Mouse (Mus musculus): ENCODE results near the gene Il22. TPM values are rescaled to one million over a fixed set of nuclear protein-coding genes. Genes with fewer than 3 reads are reported as not detected.
"Not testable (repeated sequence)": the region's sequence is repeated elsewhere in the genome, so short reads cannot be mapped to it uniquely, and the experiment has no call there.

Il22 gene
- polyA plus RNA-seq (2015; fragmentation: Nextera tagmentation; extraction: Ambion mirVana) = not detected in 2 replicates

DNA sequence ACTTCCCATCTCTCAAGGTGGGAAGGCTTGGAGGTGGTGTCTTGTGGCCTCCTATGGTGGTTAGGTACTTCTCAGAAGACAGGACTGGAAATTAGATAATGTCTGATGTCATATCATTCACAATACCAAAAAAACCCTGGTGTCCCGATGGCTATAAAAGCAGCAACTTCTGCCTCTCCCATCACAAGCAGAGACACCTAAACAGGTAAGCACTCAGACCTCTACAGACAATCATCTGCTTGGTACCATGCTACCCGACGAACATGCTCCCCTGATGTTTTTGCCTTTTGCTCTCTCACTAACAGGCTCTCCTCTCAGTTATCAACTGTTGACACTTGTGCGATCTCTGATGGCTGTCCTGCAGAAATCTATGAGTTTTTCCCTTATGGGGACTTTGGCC is at the start of gene Il22:
TSS of gene Il22 (plus strand) at position 301 of the 400 bp plus-strand sequence.
- 93% methylated on average over 4 of the region's 4 CpGs for WGBS
- Histone ChIP-seq H3K36me3 (no peaks in the 10 kb centered on the region), H3K4me3 (no peak within 1 kb of the TSS), H3K4me1 (replicated peaks) (no peaks in the 10 kb centered on the region), H3K27ac (no peak within 1 kb of the TSS), H3K9ac (no peak within 1 kb of the TSS), H3K4me2 (no peak within 1 kb of the TSS), H3K27me3 (no peaks in the 10 kb centered on the region), H3K9me3 (no peaks in the 10 kb centered on the region)
- no peak for ATAC-seq (ENCODE audit: low FRiP score)

- no peak overlapping the region for H3K27ac ChIP-seq
- peaks cover 62% of the 10 kb centered on the region for H3K36me3 ChIP-seq
- no peaks in the 10 kb centered on the region for H3K9me3 ChIP-seq
- H3K4me2 ChIP-seq = no peak overlapping the region
- no peaks in the 10 kb centered on the region for H3K4me1 ChIP-seq (replicated peaks)
- H3K27me3 ChIP-seq = no peaks in the 10 kb centered on the region
- no peak overlapping the region for H3K4me3 ChIP-seq
- no peak for ATAC-seq (ENCODE audit: low FRiP score)
- H3K9ac ChIP-seq = no peak overlapping the region
These were observed 48.8 kb upstream of the Il22 start for GRCm38 (mm10) chr10:118155932-118156331.

DNA sequence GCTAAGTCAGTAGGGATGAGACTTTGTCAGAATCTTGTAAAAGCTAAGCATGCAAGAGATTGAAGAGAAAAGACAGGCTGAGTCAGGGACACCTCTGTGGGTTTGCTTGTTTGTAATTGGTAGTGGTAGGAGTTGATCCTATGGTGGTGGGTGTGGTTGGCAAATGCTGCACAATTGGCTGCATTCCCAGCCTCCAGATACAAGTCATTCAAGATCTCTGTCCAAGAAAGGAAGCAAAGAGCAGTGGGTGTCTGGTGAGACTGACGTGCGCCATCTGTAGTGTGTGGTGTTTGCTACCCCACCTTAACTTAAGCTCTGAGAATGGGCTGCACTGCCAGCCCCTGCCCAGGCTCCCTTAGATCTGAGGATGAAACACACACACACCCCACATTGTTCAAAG is 43.6 kb upstream of the Il22 start:
- 89% methylated on average over 2 of the region's 2 CpGs for WGBS
- Histone ChIP-seq H3K9ac (no peak overlapping the region), H3K36me3 (peaks cover 79% of the 10 kb centered on the region), H3K27ac (no peak overlapping the region), H3K4me1 (replicated peaks) (no peaks in the 10 kb centered on the region), H3K4me2 (no peak overlapping the region), H3K27me3 (no peaks in the 10 kb centered on the region), H3K9me3 (no peaks in the 10 kb centered on the region), H3K4me3 (no peak overlapping the region)
- ATAC-seq (ENCODE audit: low FRiP score) = no peak

- no peak for ATAC-seq (ENCODE audit: low FRiP score)
- H3K4me1 ChIP-seq (replicated peaks) = no peaks in the 10 kb centered on the region
- 58% methylated on average over 12 of the region's 12 CpGs for WGBS
- H3K9ac ChIP-seq = no peak overlapping the region
- H3K9me3 ChIP-seq = no peaks in the 10 kb centered on the region
- no peaks in the 10 kb centered on the region for H3K27me3 ChIP-seq
- peaks cover 38% of the 10 kb centered on the region for H3K36me3 ChIP-seq
- no peak overlapping the region for H3K27ac ChIP-seq
- no peak overlapping the region for H3K4me3 ChIP-seq
- H3K4me2 ChIP-seq = no peak overlapping the region
These were observed 35.5 kb upstream of the Il22 start for GRCm38 (mm10) chr10:118169212-118169611.

DNA sequence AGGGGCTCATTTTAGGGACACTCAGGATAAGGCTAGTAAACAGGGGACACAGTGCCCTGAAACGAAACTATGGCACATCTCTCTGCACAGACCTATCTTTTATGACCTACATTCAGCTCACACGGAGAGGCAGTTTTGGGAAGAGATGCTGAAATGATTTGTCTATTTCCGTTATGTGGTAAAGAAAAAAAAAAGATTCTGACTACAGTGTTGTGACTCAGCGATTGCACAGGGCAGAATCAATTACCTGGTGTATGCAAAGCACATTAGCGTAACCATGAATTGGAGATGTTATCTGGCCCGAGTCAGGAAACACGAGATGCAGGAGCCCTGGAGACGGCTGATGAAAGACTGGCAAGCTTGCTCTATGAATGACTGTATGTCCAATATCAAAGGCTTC is 32.3 kb upstream of the Il22 start:
- 78% methylated on average over 8 of the region's 8 CpGs for WGBS
- Histone ChIP-seq H3K4me2 (no peak overlapping the region), H3K27ac (no peak overlapping the region), H3K36me3 (peaks cover 11% of the 10 kb centered on the region), H3K4me3 (no peak overlapping the region), H3K4me1 (replicated peaks) (no peaks in the 10 kb centered on the region), H3K27me3 (no peaks in the 10 kb centered on the region), H3K9ac (no peak overlapping the region), H3K9me3 (no peaks in the 10 kb centered on the region)
- no peak for ATAC-seq (ENCODE audit: low FRiP score)

DNA sequence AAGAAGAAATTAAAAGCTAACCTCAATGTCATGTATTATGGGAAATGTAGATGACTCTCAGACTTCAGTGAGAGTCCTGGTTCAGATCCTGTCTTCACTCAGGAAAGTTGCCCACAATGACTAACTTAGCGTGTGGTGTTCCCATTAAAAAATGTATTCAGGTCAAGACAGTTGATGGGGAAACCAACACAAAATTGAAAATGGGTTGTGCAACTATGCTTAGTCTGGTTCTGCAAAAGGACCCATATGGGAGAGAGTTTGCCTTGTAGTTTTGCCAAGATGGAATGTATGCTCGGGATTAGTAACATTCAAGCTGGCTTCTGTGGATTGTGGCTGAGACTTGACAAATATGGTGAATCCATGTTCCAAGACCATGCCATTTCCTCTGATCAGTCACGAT is 31.9 kb upstream of the Il22 start:
- 96% methylated on average over 3 of the region's 3 CpGs for WGBS
- Histone ChIP-seq H3K9ac (no peak overlapping the region), H3K4me1 (replicated peaks) (no peaks in the 10 kb centered on the region), H3K36me3 (peaks cover 9% of the 10 kb centered on the region), H3K9me3 (no peaks in the 10 kb centered on the region), H3K4me2 (no peak overlapping the region), H3K4me3 (no peak overlapping the region), H3K27me3 (no peaks in the 10 kb centered on the region), H3K27ac (no peak overlapping the region)
- ATAC-seq (ENCODE audit: low FRiP score) = no peak

DNA sequence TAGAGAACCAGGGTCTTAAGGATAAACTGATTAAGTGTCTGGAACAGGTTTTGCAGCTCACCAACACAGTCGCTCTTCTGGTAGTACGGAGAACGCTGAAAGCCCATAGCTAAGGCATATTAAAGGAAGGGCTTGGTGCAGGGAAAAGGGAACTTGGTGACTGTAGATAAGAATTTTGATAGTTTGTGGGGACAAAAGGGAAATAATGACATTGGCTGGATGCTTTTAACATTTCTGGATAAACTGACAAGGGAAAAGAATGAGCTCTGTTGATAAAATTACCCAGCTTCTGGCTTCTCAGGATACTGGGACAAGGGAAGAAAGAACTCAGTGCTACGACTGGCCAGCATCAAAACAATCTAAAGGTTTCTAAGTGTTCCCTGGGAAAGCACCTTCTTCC is 29.2 kb upstream of the Il22 start:
- 95% methylated on average over 4 of the region's 4 CpGs for WGBS
- not testable (repeated sequence) for H3K27me3 ChIP-seq; H3K36me3 ChIP-seq; H3K9ac ChIP-seq; H3K9me3 ChIP-seq; ATAC-seq (ENCODE audit: low FRiP score); H3K27ac ChIP-seq; H3K4me1 ChIP-seq (replicated peaks); H3K4me2 ChIP-seq; H3K4me3 ChIP-seq

DNA sequence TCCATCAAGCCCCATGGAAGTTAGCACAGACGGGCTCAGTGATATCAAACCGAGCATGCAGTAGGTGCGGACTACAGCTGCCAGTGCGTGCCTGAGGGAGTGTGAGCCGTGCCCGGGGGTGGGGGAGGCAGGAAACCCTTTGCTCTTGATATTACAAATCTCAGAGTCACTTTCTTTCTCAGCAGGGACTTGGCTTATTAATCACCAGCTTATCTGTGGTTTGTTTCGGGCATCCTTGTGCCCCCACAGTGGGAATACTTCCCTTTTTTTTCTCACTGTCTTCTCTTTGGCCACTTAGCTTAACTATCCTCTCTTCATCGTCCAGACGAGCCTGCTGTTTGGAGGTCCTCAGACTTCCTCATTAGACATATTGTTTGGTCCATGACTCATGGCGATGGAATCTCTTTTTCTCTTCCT is 26.0 kb upstream of the Il22 start:
- ATAC-seq (ENCODE audit: low FRiP score) = no peak
- Histone ChIP-seq H3K4me1 (replicated peaks) (no peaks in the 10 kb centered on the region), H3K27ac (no peak overlapping the region), H3K27me3 (no peaks in the 10 kb centered on the region), H3K9me3 (no peaks in the 10 kb centered on the region), H3K9ac (no peak overlapping the region), H3K4me2 (no peak overlapping the region), H3K4me3 (no peak overlapping the region), H3K36me3 (no peaks in the 10 kb centered on the region)
- WGBS = 86% methylated on average over 10 of the region's 10 CpGs

DNA sequence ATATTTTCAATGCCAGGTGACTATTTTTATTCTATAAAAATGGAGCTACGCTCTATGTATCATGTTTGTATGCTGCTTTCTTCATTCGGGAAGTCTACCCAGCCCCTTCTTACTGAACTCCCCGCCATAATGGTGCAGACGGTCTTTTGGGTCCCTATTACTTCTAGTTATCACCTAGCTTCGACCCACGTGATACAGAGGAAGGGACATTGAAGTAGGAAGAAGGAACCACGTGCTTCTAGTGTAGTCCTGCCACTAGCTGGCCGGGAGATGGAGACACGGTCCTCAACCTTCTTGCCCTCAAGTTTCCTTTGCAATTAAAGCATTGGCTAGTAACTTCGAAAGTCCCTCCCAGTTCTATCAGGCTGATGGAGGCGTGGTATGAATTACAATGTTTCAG is 25.5 kb upstream of the Il22 start:
- Histone ChIP-seq H3K27me3 (no peaks in the 10 kb centered on the region), H3K9ac (no peak overlapping the region), H3K9me3 (no peaks in the 10 kb centered on the region), H3K27ac (no peak overlapping the region), H3K4me3 (no peak overlapping the region), H3K4me1 (replicated peaks) (no peaks in the 10 kb centered on the region), H3K4me2 (no peak overlapping the region), H3K36me3 (no peaks in the 10 kb centered on the region)
- 90% methylated on average over 11 of the region's 11 CpGs for WGBS
- ATAC-seq (ENCODE audit: low FRiP score) = no peak

- ATAC-seq (ENCODE audit: low FRiP score); H3K4me3 ChIP-seq; H3K9me3 ChIP-seq; H3K9ac ChIP-seq; H3K36me3 ChIP-seq; H3K4me1 ChIP-seq (replicated peaks); H3K27me3 ChIP-seq; H3K27ac ChIP-seq; H3K4me2 ChIP-seq: not testable (repeated sequence)
- WGBS = 37% methylated on average over 3 of the region's 3 CpGs
These were observed 9.6 kb upstream of the Il22 start for GRCm38 (mm10) chr10:118195150-118195549.

GRCm38 (mm10) chr10:118215719-118216393 is 11.1 kb downstream of the Il22 start:
- ATAC-seq (ENCODE audit: low FRiP score); H3K27me3 ChIP-seq; H3K27ac ChIP-seq; H3K4me1 ChIP-seq (replicated peaks); H3K4me3 ChIP-seq; H3K36me3 ChIP-seq; H3K4me2 ChIP-seq; H3K9me3 ChIP-seq; H3K9ac ChIP-seq: not testable (repeated sequence)
- WGBS = 90% methylated on average over 2 of the region's 4 CpGs

DNA sequence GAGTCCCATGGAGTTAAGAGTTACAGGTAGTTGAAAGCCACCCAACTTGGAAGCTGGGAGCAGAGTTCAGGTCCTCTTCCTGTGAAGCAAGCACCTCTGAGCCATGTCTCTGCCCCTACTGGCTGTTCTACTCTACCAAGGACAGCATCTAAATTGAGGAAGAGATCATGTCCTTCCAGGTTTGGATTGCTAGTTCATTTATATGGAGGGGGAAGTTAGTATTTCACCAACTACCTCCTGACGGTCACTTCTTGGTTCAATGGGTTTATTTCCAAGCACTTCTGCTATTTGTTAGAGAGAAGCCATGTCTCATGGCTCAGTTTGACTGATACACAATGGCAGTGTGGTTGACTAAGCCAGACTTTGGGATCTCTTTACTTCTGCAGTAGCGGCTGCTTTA is 22.9 kb downstream of the Il22 start:
- H3K9ac ChIP-seq; H3K27me3 ChIP-seq; ATAC-seq (ENCODE audit: low FRiP score); H3K4me1 ChIP-seq (replicated peaks); H3K9me3 ChIP-seq; H3K36me3 ChIP-seq; H3K4me3 ChIP-seq; H3K4me2 ChIP-seq; H3K27ac ChIP-seq: not testable (repeated sequence)
- 88% methylated on average over 1 of the region's 2 CpGs for WGBS

GRCm38 (mm10) chr10:118232607-118233006 is 27.9 kb downstream of the Il22 start:
- not testable (repeated sequence) for H3K4me1 ChIP-seq (replicated peaks); H3K36me3 ChIP-seq
- no CpG with 5 or more reads among the region's 5 CpGs for WGBS

More at GRCm38 (mm10) chr10:118232607-118233006, 27.9 kb downstream of the Il22 start:
- not testable (repeated sequence) for ATAC-seq (ENCODE audit: low FRiP score); H3K27me3 ChIP-seq; H3K27ac ChIP-seq; H3K9ac ChIP-seq; H3K9me3 ChIP-seq; H3K4me3 ChIP-seq; H3K4me2 ChIP-seq

All from hindbrain, embryonic 13.5 days (tissue).